Mouse (Mus musculus) monocyte, adult 59 days (primary cell): ENCODE data around the gene Gm2897. TPM values are rescaled to one million over a fixed set of nuclear protein-coding genes. Genes with fewer than 3 reads are reported as not detected.

Experiments
- total RNA-seq, 2 experiments: library from RNA; stranded (reverse); gene quantifications; one replicate each; pipeline ENCODE4 v1.2.4; 2023

The Gm2897 gene
- total RNA-seq: not detected

GRCm38 (mm10) chr14:3048727-3049512 is at the start of gene Gm2897:
TSS of gene Gm2897 (plus strand) at chr14:3049285.

DNA sequence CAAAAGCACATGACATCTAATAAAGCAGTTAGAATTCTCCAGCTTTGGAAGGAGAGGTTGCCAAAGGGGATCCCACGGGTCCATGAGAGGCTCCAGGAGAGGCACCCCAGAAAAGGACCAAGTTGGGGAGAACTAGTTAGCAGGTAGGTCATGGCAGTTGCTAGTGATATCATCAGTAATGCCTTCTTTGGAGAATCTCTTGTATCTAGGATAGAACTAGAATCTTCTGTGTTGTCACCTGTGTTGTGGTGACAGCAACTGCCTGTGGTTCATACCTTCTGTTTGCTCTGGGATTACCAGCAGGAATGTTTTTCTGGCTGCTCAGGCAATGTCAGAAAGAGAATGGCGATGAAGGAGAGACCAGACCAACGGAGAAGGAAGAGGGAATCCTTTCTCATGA is 19.4 kb upstream of the Gm2897 start, which contains the start of gene Gm2888:
TSS of gene Gm2888 (plus strand) at position 301 of the 400 bp plus-strand sequence.

Other genes with a start within 250 kb of the Gm2897 start
- gene Gm2888, start 19.3 kb upstream of the Gm2897 start, total RNA-seq: not detected
- gene Gm10340, start 84.7 kb downstream of the Gm2897 start, total RNA-seq: not detected
- not detected for gene Gm5795, start 139.0 kb downstream of the Gm2897 start, total RNA-seq
- gene D830030K20Rik, start 159.2 kb downstream of the Gm2897 start, total RNA-seq: not detected